Mouse (Mus musculus): ENCODE data around the gene Atp5e. TPM values are rescaled to one million over a fixed set of nuclear protein-coding genes. Genes with fewer than 3 reads are reported as not detected.
A peak's percentile ranks its signal among the peaks of the same experiment; 100 is the strongest.

Gene Atp5e
- total RNA-seq (2021) = 463 and 499 TPM in 2 replicates
- long read RNA-seq, experiment 1, transcript Atp5e-201 (3 exons, 421 nt) = major isoform, 491 of 493 reads
- long read RNA-seq, experiment 1, partial matches to known transcripts = 0 of 493 reads
- long read RNA-seq, experiment 1, other reads (novel, unspliced or antisense) = 2 of 493 reads
- long read RNA-seq, experiment 2, transcript Atp5e-202 (2 exons, 1,697 nt) = minor isoform, 5 of 593 reads
- long read RNA-seq, experiment 2, transcript Atp5e-201 (3 exons, 421 nt) = major isoform, 582 of 593 reads
- long read RNA-seq, experiment 2, partial matches to known transcripts = 2 of 593 reads
- long read RNA-seq, experiment 2, other reads (novel, unspliced or antisense) = 4 of 593 reads

DNA sequence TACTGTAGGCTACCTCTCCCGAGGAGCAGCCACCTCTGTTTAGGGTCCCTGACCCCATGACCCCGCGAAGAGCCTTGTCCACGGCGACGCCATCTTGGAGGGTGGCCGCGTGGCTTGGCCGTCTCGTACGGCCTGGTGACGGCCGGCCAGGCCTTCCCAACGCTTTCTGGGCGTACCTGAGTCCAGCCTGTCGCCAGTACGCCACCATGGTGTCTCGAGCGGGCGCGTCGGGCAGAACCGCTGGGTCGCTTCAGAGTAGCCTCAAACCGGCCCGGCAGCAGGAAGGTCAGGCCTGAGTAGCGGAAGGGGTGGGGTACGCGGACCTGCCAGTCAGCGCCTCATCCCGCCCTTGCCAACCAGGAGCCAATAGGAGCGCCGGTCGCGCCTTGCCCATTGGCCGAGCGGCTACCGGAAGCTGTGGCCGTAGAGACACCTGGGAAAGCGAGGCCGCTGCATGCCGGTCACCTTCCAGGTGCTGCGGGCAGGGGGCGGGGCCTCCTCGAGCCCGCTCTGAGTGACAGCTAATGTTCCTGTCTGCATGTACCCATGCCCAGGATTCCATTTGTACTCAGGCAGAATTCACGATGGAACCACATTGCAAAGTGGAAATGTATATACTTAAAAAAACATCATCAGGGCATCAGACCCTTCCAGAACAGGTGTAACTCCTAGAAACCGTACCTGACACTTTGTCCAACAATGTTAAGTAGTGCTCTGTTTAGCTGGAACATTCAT lies at the start of gene Atp5e:
Atp5e (minus strand) TSS at position 317 of the 735 bp plus-strand sequence.
- peak; percentile 97 for DNase-seq

DNA sequence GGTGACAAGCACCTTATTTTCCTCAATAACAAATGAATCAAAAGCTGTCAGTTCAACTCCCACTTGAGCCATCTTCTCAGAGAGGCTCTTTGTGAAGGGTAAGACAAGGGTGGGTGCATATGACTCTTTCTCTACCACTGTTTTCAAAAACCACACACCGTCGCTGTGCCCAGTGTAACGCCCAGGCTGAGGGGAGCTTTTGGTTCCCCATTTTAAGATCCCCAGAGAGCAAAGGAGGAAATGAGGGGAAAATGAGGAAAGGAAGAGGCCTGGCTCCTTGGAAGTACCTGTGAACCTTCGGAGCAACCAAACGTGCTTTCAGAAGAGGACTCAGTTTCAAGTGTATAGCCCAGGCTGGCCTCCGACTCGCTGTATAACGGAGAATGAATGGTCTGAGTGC lies 45.9 kb upstream of the Atp5e start:
- DNase-seq = no peak

DNA sequence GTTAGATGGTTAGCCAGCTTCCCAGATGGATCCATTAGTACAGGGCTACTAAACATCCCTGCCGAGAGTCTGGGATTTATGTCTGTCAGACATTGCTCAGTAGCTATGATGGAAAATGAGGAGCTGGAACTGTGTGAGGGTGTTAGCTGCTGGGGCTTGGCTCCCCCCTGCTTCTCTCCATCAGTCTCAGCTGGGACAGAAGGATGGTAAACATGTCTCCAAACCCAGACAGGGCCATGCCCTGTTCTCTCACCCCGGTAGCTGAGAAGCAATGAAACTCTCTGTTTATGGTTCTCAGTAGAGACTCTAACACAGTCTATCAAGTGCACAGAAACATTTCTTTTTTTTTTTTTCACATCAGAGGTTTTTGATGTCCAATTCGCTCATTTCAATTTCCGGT lies 44.1 kb upstream of the Atp5e start:
- no peak for DNase-seq

DNA sequence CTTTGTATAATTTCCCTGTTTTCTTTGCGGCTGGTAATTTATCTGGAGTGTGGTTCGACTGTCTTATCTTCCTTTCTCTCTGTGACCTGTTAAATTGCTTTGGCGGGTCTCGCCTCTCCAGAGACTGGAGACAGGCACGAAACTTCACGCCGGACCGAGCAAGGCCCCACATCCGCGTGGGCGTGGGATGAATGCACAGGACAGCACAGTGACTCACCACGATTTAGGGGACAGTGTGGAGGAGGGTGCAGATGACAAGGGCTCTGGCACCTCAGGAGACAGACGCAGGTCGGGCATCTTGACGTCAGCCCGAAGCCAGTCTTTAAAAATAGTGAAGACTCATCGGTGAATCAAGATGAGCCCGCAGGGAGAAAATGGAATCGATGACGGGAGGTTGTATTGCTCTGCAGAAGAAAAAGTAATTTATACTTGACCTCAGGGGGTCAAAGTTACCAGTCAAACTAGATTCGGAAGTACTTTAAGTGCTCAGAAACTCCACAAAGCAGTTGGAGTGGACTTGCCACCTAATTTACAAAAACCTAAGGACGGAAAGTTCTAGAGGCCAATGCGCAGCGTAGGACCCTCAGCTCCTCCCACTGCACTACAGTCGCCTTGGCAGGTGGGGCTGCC lies 39.0 kb upstream of the Atp5e start:
- DNase-seq = peak; percentile 63

DNA sequence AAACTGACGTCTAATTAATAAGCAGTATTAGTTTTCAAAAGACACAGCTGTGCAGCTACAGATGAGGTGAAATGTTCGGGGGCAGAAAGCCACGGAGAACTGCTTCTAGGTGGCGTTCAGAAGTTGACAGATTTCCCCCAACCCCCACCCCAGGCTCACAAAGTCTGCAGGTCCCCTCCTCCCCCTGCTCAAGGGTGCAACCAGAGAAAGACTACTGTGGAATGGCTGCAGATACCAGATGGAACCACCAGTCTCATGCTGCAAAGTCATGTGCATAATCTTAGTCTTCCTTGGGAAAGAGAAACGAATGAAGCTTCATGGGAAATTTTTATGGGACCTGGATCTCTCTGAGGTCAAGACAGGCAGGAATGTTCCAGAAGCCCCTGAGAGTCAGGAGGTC lies 38.4 kb upstream of the Atp5e start:
- no peak for DNase-seq

DNA sequence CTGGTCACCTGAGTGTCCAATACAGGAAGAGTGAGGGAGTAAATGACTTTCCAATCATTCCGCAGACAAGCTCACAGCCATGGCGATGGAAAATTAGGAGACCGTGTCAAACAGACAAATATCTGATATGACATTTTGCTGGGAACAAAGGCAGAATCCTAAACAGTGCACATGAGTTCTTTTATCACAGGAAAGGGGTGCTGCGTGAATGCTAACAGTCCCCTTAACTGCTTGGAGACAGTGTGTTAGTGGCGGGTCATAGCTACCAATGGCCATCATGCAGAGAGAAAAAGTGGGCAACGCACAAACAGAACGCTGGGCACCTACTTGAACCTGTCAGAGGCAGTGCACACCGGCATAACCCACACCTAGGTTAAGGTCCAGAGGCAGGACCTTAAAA lies 37.6 kb upstream of the Atp5e start:
- no peak for DNase-seq

DNA sequence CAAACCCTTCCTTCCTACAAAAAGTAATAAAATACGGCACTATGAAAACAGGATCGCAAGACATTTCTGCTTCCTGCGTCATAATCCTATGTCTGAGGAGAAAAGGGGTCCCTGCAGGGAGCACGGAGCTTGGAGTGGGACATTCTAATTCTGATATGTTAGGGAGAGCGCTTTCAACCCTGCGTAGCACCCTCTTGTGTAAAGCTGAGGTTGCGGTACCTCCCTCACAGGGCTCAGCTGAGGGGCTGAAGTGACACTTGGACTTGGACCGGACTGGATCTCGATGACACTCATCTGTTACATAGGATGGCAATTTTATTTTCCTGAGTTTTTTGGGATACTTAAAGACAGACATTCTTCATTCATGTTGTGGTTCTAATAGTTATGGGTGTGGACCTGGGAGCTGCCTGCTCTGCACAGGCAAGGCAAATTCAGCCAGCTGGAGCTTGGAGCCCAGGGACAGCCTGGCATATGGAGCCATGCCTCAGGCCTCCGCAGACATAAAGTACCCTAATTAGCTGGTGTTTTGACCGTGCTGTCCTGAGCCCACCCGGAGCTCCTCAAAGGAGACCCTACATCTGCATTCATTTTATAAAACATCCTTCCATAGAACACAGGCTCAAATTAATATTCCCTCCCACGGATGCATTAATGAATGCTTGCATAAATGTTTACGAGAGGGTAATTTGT lies 37.1 kb upstream of the Atp5e start:
- no peak for DNase-seq

DNA sequence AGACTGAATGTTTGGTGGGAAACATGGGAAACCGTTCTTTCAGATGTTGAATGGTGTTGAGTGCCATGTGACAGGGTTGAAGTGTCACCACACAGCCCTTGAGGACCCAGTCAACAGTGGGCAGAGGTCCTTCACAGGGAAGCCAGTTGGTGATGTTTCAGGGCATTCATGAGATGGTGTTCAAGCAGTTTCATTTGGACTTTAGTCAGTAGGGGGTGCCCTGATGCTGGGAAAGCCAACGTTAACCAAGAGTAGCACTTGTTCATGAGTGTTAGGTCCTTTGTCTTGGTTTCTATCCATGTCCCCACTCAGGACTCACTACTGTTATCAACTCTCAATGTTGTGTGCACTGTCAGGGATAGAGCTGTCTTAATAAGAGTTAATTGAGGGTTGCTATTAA lies 29.0 kb upstream of the Atp5e start:
- DNase-seq = peak; percentile 37

DNA sequence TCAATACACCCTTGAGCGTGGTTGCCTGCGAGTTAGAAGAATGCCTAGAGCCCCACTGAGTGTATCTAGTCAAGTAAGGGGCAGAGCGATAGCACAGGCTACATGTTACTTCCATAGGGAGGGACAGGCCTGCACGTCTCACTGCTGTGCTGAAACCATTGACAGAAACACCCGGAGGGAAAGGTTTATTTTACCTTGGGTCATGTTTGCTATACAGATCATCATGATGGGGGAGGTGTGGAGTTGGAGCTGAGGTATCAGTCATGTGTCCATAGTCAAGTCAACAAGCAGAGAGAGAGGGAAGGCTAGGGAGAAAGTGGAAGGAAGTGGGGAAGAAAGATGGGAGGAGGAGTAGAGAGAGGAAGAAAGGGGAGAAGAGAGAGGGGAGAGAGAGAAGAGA lies 23.1 kb upstream of the Atp5e start:
- no peak for DNase-seq

DNA sequence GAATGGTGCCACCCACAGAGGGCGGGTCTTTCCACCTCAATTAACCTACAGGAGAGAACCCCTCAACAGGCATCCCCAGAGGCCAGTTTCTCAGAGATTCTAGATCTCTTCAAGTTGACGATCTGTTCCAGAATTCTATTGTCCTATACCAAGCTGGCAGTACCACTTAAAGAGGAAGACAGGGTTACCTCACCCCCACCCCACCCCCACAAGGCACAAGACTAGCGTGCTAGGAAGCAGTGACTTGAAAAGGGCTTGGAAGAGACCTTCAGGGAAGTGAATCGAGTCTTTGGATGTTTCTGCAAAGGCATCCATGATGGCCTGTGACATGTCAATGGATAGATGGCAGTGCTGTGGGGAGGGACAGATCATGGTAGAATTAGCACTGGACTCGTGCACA lies 14.8 kb upstream of the Atp5e start:
- no peak for DNase-seq

DNA sequence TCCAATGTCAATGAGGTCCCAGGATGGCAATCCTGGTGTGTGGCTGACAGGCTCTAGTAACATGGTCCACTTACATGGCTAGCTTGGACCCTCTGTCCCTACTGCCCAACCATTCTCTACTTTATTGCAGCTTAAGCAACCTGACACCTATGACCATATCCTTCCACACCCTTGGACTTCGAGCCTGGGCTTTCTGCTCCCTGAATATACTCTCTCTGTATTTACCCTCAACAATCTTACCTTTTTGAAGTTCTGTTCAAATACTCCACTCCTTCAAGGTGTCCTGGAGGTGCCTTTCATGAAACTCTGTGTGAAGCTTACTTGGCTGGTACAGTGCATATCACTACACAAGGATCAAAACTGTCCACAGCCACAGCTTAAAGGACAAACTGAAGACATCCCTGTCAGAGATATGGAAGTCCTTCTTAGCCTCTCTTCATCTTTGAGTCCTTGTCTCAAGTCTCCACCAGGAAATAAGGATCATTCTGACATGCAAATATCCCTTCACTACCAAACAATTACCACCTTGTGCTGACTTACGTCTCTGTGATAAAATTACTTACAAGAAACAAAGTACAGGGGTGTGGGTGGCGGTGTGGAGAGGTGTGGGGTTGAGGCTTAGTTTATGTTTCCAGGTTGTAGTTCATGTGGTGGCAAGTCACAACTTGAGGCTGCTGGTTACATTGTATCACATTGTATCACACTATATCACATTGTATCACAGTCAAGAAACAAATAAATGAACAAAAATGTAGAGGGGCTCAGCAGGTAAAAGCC lies 13.8 kb upstream of the Atp5e start:
- no peak for DNase-seq

DNA sequence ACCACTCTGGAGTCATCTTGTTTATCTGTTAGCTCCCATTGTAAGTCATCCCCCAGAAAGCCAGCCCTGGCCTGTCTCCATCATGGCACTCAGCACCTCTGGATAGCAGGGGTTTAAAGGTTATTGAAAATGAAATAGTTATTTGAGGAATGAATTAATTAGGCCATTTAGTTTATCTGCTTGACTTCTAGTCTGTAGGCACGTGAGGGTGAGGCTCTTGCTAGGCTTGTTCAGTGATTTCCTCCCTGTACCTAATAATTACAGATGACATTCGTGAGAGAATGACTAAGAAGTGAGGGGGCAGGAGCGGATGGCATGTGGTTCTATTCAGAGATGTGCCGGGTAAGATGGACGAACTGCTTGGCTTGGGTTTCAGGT lies 9.6 kb upstream of the Atp5e start:
- DNase-seq = no peak

DNA sequence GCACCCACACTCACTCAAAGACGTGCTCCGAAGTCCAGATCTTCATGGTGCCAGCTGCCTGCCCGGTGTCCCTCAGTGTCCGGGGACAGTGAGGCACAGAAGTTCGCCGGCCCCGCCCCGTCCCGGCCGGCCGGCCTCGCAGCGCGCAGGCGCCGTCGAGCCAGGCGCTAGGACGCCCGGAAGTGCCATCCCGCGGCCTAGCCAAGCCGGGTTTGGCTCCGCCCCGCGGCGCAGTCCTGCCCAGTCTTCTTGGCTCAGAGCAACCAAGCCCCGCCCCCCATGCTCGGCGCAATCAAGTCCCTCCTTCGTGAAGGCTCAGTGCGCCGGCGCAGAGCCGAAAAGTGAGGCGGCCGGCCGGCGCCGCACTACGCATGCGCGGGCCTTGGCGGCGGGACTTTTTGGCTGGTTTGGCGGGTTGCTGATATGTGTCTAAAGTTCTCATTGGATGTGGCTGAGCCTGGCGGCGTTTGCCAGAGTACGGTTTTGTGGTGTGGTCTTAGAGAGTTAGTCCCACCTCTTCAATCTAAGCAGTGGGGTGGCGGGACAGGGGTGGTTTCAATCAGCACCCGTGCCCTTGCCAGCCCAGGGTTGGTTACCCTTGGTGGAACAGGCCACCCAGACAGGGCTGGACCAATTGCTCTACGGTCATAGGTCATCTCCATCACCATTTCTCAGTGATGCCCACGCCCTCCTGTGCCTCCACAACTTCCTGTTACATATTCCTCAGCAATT lies 9.1 kb upstream of the Atp5e start, which contains the start of gene Prelid3b:
Prelid3b (minus strand) TSS at position 264 of the 732 bp plus-strand sequence.
- DNase-seq = peak; percentile 100

DNA sequence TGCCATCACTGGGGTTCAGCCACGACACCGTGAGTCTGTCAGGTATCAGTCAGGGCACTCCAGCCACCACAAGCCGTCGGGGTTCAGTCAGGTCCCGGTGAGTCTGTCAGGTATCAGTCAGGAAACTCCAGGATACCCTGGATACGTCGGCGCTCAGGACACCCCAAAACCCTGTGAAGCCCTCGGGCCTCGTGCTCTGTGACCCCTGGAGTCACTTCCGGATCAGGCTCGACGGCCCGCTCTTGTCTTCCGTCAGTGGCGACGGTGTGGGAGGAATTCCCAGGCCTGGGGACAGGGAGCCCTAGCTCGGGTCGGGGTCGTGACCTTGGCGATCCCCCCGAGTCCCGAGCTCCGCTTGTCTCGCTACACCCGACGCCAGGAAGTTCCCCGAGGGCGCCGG lies 8.5 kb upstream of the Atp5e start:
- no peak for DNase-seq

DNA sequence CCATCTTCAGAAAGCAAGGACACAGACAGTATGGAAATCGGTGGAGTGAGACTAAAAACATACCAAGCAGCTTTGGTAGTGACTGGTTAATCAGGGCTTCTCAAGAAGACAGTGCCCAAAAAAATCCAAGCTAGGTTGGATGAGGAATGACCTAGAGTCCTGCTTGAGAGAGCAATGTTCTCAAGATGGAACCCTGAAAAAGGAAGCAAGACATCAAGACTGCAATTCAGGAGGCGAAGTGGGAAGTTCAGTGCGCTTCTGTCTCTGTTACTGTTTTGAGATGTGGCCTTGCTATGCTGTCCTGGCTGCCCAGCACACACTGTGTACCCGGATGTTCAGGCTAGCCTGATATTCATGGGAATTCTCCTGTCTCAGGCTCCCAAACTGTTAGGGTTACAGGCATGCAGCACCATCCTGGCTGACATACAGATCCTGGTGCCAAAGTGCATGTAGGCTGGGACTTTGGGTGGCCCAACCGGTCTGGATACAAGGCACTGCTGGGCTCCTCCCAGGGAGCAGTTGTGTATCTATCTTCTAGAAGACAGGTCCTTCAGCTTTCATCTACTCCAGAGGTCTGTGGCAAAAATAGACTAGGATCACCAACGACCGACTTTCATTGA lies 7.0 kb upstream of the Atp5e start:
- DNase-seq = peak; percentile 26

DNA sequence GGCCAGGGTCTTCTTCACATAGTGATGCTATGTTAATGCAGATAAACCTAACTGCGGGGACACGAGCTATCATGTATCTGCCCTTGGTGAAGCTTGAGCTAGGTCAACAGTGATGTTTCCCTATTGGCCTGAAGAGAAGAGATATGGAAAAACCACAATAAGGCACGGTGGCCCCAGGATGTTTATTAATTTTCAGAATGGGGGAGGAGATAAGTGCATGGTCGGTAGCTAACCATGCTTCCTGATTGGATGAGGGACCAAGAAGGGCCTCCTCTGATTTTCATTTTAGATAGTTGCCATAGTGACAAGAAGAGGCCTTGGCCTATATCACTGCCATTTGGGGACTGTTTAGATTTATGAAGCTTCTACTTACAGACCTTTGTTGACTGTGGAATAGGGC lies 6.4 kb upstream of the Atp5e start:
- peak; percentile 55 for DNase-seq

DNA sequence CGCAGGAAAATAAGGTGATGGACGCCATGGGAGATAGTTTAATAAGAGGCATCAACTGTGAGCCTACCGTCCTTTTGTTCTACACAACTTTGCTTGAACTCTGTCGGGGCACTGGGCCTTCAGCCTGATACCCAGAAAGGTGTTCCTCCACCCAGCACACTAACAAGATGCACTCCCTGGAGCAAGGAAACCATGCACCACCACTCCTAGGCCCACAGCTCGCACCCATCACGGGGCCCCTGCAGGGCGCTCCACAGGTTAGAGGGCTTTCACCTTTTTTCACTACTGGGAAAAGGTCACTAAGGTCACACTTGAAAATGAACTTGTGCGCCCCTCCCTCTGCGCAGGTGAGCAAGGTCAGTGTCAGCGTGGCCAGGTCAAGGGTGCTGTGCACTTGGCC lies 535 bp downstream of the Atp5e start:
- peak; percentile 24 for DNase-seq

DNA sequence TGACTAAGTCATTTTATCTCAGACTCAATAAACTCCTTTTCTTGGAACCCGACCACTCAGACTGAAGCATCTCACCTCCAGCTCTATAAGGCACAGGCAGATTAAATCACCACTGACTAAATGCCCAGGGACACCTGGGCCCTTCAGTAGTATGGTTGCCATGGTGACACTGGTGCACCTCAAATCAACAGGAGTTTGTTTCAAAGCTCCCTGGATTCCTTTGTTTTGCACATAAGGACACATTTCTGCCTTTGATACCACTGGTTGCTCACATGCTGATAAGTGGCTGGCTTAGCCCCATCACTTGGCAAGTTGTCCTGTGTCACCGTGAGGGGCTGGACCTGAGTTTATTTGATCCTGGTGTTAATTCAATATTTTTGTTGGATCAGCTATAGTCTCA lies 4.5 kb downstream of the Atp5e start:
- DNase-seq = no peak

DNA sequence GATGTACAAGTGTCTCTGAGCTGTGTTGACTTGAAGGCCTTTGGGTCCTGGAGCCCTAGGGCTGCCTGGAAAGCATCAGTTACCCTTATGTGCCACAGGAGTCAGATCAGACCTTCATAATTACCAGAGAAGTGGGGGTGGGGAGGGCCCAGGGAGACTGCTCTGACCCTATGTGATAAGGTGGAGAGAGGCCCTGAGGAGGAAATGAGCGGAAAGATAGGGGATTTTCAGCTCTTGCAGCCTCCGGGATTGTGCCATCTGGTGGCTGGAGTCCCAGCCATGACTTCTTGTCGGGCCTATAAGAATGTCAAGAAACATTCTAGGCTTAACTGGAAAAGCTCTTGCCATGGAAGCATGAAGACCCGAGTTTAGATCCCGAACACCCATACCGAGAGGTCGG lies 10.2 kb downstream of the Atp5e start:
- peak; percentile 18 for DNase-seq

DNA sequence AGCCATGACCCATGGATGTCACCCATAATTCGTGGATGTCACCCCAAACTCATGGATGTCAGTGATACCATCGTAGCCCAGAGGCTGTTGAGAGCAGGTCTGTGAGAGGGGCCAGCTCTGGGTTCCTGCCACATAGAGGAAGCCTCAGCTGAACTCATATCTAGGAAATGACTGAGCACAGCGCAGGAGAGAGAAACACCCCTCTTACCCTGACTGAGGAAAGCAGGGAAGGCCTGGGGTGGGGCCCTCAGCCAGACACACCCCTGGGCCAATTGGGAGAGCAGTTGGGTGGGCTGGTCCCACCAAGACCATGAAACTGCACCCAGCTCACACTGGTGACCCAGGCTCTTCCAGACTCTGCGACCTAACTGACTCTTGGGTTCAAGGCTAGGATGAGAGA lies 13.6 kb downstream of the Atp5e start, which contains the start of gene Tubb1:
Tubb1 (plus strand) TSS at position 343 of the 400 bp plus-strand sequence.
- no peak for DNase-seq

DNA sequence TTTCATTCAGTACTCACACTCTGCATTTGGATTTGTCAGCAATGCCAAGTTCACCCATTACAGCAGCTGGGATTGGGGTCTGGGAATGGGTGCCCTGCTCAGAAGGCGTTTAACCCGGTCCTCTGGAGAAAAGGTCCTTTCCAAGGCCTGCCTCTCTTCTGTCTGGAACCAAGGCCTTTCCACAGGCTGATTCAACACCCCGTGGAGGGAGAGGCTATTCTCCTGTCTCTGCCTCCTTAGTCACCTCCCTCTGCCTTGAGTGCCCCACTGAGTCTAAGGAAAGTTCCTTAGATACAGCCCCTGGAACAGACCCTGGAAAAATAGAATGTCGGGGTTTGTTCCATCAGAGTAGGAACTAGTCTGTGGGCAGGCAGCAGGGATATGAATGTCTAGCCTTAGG lies 15.5 kb downstream of the Atp5e start:
- no peak for DNase-seq
